Mouse (Mus musculus) forelimb bud, embryonic 11.5 days (tissue): ENCODE results near the gene Thrsp.

ENCODE experiments used
- DNase-seq: peaks from one replicate; pipeline ENCODE4 v3.0.0-alpha.2; 2012; ENCODE audit warnings: low read depth, low spot score

The Thrsp gene

GRCm38 (mm10) chr7:97418717-97419116 is 1.2 kb upstream of the Thrsp start:
- DNase-seq = no peak

- DNase-seq = no peak
Observed at GRCm38 (mm10) chr7:97416473-97416872, 1.1 kb downstream of the Thrsp start.

- no peak for DNase-seq
Observed at GRCm38 (mm10) chr7:97414915-97415687, 2.4 kb downstream of the Thrsp start.

GRCm38 (mm10) chr7:97414426-97414825 is 3.1 kb downstream of the Thrsp start:
- DNase-seq = no peak

GRCm38 (mm10) chr7:97413981-97414380 is 3.5 kb downstream of the Thrsp start:
- no peak for DNase-seq

GRCm38 (mm10) chr7:97411575-97411974 is 6.0 kb downstream of the Thrsp start:
- no peak for DNase-seq

- DNase-seq = no peak
Observed at GRCm38 (mm10) chr7:97411106-97411505, 6.4 kb downstream of the Thrsp start.

GRCm38 (mm10) chr7:97407145-97407544 is 10.4 kb downstream of the Thrsp start:
- no peak for DNase-seq

- peak; percentile 83 for DNase-seq
Observed at GRCm38 (mm10) chr7:97399960-97400715, 17.4 kb downstream of the Thrsp start, which contains the start of gene Ndufc2. Ndufc2 (plus strand) TSS chr7:97400003.

- no peak for DNase-seq
Observed at GRCm38 (mm10) chr7:97398943-97399342, 18.6 kb downstream of the Thrsp start.

- DNase-seq = no peak
Observed at GRCm38 (mm10) chr7:97394375-97394774, 23.2 kb downstream of the Thrsp start.

- DNase-seq = no peak
Observed at GRCm38 (mm10) chr7:97392079-97392445, 25.5 kb downstream of the Thrsp start.

GRCm38 (mm10) chr7:97391293-97392078 is 26.0 kb downstream of the Thrsp start:
- no peak for DNase-seq

- no peak for DNase-seq
Observed at GRCm38 (mm10) chr7:97388541-97388940, 29.0 kb downstream of the Thrsp start.

GRCm38 (mm10) chr7:97387561-97388147 is 29.9 kb downstream of the Thrsp start:
- DNase-seq = no peak

- no peak for DNase-seq
Observed at GRCm38 (mm10) chr7:97386806-97387370, 30.6 kb downstream of the Thrsp start.

GRCm38 (mm10) chr7:97386106-97386805 is 31.3 kb downstream of the Thrsp start:
- DNase-seq = no peak

- no peak for DNase-seq
Observed at GRCm38 (mm10) chr7:97383496-97384132, 33.9 kb downstream of the Thrsp start.

- no peak for DNase-seq
Observed at GRCm38 (mm10) chr7:97382661-97383060, 34.9 kb downstream of the Thrsp start.

GRCm38 (mm10) chr7:97380500-97381123 is 36.9 kb downstream of the Thrsp start:
- no peak for DNase-seq
